Mouse (Mus musculus) heart, adult 2 months (tissue): Measurements from ENCODE around the gene Exph5.

Experiments
- CTCF ChIP-seq: fragments of 200-600 bp; IDR thresholded peaks from 2 replicates; pipeline ENCODE4 v1.8.1; 2022; ENCODE audit warnings: antibody characterized with exemption, mild to moderate bottlenecking, moderate library complexity
- EP300 ChIP-seq: fragments of 200-500 bp; IDR thresholded peaks from 2 replicates; pipeline ENCODE4 v1.6.1; 2011; ENCODE audit warnings: low read depth, low read length, control low read depth; ENCODE audit not compliant: insufficient read depth
- POLR2A ChIP-seq: fragments of 200-500 bp; IDR thresholded peaks from 2 replicates; pipeline ENCODE4 v1.6.1; 2011; ENCODE audit warnings: mild to moderate bottlenecking, low read depth, low read length, control low read depth; ENCODE audit not compliant: insufficient read depth

- TF ChIP-seq CTCF (peak; percentile 63), POLR2A (no peak), EP300 (no peak)
Observed at GRCm38 (mm10) chr9:53376820-53377219, 75.3 kb downstream of the Exph5 start.
